Mouse (Mus musculus): ENCODE data around the gene Uqcrfs1. TPM values are rescaled to one million over a fixed set of nuclear protein-coding genes. Genes with fewer than 3 reads are reported as not detected.

The Uqcrfs1 gene
- 67.7 and 71.6 TPM in 2 replicates for total RNA-seq (2023)

GRCm38 (mm10) chr13:30544856-30545604, at the start of gene Uqcrfs1:
Gene Uqcrfs1 (minus strand): TSS chr13:30545362.

Other genes starting within 250 kb of the Uqcrfs1 start
- gene Agtr1a, start 208.9 kb downstream of the Uqcrfs1 start, total RNA-seq (2023): not detected in 2 replicates
- gene Dusp22, start 114.6 kb upstream of the Uqcrfs1 start, total RNA-seq (2023): 9.6 and 10.6 TPM in 2 replicates
- gene Irf4, start 203.9 kb upstream of the Uqcrfs1 start, total RNA-seq (2023): 5.5 and 11.4 TPM in 2 replicates

Data from neutrophil, adult 65 days (primary cell).